Mouse (Mus musculus) liver, embryonic 15.5 days (tissue): ENCODE measurements around the gene Aco1. TPM values are rescaled to one million over a fixed set of nuclear protein-coding genes. Genes with fewer than 3 reads are reported as not detected.

ENCODE experiments used
- ATAC-seq: fragments of 200-750 bp; cut with Nextera tagmentation; 2 replicates; pipeline ENCODE4 v1.8.0; 2017; ENCODE audit warnings: moderate number of reproducible peaks, mild to moderate bottlenecking, moderate library complexity; ENCODE audit not compliant: insufficient read depth
- H3K27ac ChIP-seq: fragments of 300-500 bp; sonication (generic); replicated peaks from 2 replicates; pipeline ENCODE4 v1.5.1; 2015; ENCODE audit warnings: mild to moderate bottlenecking, inconsistent platforms
- H3K27me3 ChIP-seq: fragments of 300-500 bp; sonication (generic); 2 replicates; pipeline ENCODE4 v1.6.1; 2015; ENCODE audit warnings: mild to moderate bottlenecking, inconsistent platforms
- H3K36me3 ChIP-seq: fragments of 300-500 bp; sonication (generic); replicated peaks from 2 replicates; pipeline ENCODE4 v1.6.1; 2015; ENCODE audit warnings: moderate library complexity, mild to moderate bottlenecking, inconsistent platforms
- H3K4me1 ChIP-seq: fragments of 300-500 bp; sonication (generic); replicated peaks from 2 replicates; pipeline ENCODE4 v1.6.1; 2015; ENCODE audit warnings: inconsistent platforms
- H3K4me2 ChIP-seq: fragments of 300-500 bp; sonication (generic); 2 replicates; pipeline ENCODE4 v1.6.1; 2015; ENCODE audit warnings: moderate library complexity, mild to moderate bottlenecking, inconsistent platforms
- H3K4me3 ChIP-seq: fragments of 300-500 bp; sonication (generic); replicated peaks from 2 replicates; pipeline ENCODE4 v1.5.1; 2015; ENCODE audit warnings: mild to moderate bottlenecking, inconsistent platforms
- H3K9ac ChIP-seq: fragments of 300-500 bp; sonication (generic); 2 replicates; pipeline ENCODE4 v1.6.1; 2015; ENCODE audit warnings: moderate library complexity, mild to moderate bottlenecking, inconsistent platforms
- H3K9me3 ChIP-seq: fragments of 300-500 bp; sonication (generic); replicated peaks from 2 replicates; pipeline ENCODE4 v1.6.1; 2016; ENCODE audit warnings: inconsistent platforms
- WGBS: fragments of 180-500 bp; shearing (Covaris S2); methylation state at CpG from one replicate; pipeline ENCODE4 v1.1.7; 2015; ENCODE audit warnings: mixed read lengths; ENCODE audit not compliant: insufficient replicate concordance; 5-methylcytosine and 5-hydroxymethylcytosine counted together
- polyA plus RNA-seq: library from polyadenylated mRNA; unstranded; fragments of >200 nt; fragmentation: Nextera tagmentation; extraction: Ambion mirVana; gene quantifications from 2 replicates; pipeline ENCODE4 v1.2.1, GENCODE M21; 2015

Aco1 gene
- polyA plus RNA-seq, 1 experiment from 2014 or later: 34.1 TPM

DNA sequence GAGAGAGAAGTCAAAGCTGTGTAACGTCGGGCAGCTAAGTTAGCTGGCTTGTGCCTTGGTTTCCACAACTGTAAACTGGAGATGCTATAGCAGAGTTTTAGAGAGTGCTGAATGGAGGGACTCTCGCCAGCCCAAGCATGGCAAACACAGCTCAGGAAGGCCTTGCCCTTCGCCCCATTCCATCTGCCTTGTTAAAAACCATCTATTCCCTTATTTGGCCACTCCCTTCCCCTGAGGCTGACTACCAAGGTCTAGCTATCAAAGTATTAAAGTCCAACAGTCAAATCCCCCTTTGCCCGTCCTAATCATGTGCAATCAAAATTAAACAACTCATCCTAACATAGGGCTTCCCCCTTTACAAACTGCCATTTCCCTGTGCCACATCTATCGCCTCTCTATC is 40.9 kb downstream of the Aco1 start:
- Histone ChIP-seq H3K4me1 (peaks cover 10% of the 10 kb centered on the region; the same call in 1 of the 2 replicates), H3K4me2 (no peak overlapping the region), H3K27me3 (no peaks in the 10 kb centered on the region), H3K9me3 (no peaks in the 10 kb centered on the region), H3K4me3 (no peak overlapping the region), H3K36me3 (peaks cover 63% of the 10 kb centered on the region), H3K9ac (no peak overlapping the region), H3K27ac (no peak overlapping the region)
- WGBS: 72% methylated on average over 6 of the region's 6 CpGs
- no peak for ATAC-seq

- no peaks in the 10 kb centered on the region for H3K9me3 ChIP-seq
- 70% methylated on average over 5 of the region's 5 CpGs for WGBS
- peaks cover 69% of the 10 kb centered on the region for H3K36me3 ChIP-seq
- H3K4me3 ChIP-seq: no peak overlapping the region
- no peaks in the 10 kb centered on the region for H3K27me3 ChIP-seq
- H3K4me1 ChIP-seq: peaks cover 8% of the 10 kb centered on the region; the same call in 1 of the 2 replicates
- no peak overlapping the region for H3K9ac ChIP-seq
- no peak for ATAC-seq
- H3K27ac ChIP-seq: no peak overlapping the region
- no peak overlapping the region for H3K4me2 ChIP-seq
These were observed 41.6 kb downstream of the Aco1 start for GRCm38 (mm10) chr4:40184470-40184869.

GRCm38 (mm10) chr4:40187956-40188355 is 45.1 kb downstream of the Aco1 start:
- Histone ChIP-seq H3K27me3 (no peaks in the 10 kb centered on the region), H3K4me3 (no peak overlapping the region), H3K27ac (no peak overlapping the region), H3K9me3 (no peaks in the 10 kb centered on the region), H3K9ac (no peak overlapping the region), H3K4me1 (no peaks in the 10 kb centered on the region), H3K36me3 (peaks cover 67% of the 10 kb centered on the region), H3K4me2 (no peak overlapping the region)
- 79% methylated on average over 7 of the region's 7 CpGs for WGBS
- no peak for ATAC-seq

DNA sequence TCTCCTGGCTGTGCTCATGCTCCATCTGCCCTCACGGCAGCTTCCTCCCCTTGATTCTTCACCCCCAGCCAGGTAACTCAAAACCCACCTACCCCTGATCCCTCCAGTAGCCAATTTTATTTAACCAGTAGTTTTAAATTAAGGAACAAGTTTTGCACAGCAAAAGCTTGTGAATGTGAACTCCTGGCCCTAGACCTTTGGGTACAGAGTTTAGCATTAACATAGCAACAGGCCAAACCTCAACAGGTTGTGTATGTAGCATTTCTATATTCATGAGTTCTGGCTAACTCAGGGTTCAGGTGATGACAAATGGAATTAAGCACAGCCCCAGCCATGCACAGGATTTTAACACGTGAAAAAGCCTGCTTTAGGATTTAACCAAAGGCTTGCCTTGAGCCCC is 49.4 kb downstream of the Aco1 start:
- WGBS: 65% methylated on average over 2 of the region's 2 CpGs
- Histone ChIP-seq H3K9me3 (no peaks in the 10 kb centered on the region), H3K27me3 (no peaks in the 10 kb centered on the region), H3K27ac (no peak overlapping the region), H3K4me3 (no peak overlapping the region), H3K36me3 (peaks cover 58% of the 10 kb centered on the region), H3K9ac (no peak overlapping the region), H3K4me1 (no peaks in the 10 kb centered on the region), H3K4me2 (no peak overlapping the region)
- ATAC-seq: no peak

GRCm38 (mm10) chr4:40193461-40193860 is 50.6 kb downstream of the Aco1 start:
- Histone ChIP-seq H3K4me1 (no peaks in the 10 kb centered on the region), H3K9me3 (no peaks in the 10 kb centered on the region), H3K4me2 (no peak overlapping the region), H3K27ac (no peak overlapping the region), H3K4me3 (no peak overlapping the region), H3K27me3 (no peaks in the 10 kb centered on the region), H3K9ac (no peak overlapping the region), H3K36me3 (peaks cover 54% of the 10 kb centered on the region)
- 54% methylated on average over 9 of the region's 9 CpGs for WGBS
- no peak for ATAC-seq

DNA sequence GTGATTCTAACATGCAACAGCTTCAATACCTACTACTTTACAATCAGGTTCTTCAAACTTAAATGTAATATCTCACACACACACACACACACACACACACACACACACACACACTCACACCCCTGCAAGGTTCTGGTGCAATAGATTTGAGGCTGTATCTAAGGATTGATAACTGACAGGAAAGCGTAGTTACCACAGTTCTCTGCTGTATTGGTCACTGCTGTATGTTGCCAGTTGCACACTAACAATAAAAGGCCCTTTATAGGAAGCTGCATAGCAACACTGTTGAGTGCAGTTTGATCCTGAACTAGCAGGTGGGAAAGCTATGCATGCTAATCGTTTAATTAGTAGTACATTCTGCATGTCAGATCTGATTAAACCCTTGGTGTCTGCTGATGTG is 52.5 kb downstream of the Aco1 start:
- ATAC-seq: no peak
- Histone ChIP-seq H3K27ac (no peak overlapping the region), H3K4me1 (no peaks in the 10 kb centered on the region), H3K4me3 (no peak overlapping the region), H3K36me3 (peaks cover 45% of the 10 kb centered on the region), H3K9ac (no peak overlapping the region), H3K4me2 (no peak overlapping the region), H3K9me3 (no peaks in the 10 kb centered on the region), H3K27me3 (no peaks in the 10 kb centered on the region)
- 44% methylated on average over 2 of the region's 2 CpGs for WGBS

DNA sequence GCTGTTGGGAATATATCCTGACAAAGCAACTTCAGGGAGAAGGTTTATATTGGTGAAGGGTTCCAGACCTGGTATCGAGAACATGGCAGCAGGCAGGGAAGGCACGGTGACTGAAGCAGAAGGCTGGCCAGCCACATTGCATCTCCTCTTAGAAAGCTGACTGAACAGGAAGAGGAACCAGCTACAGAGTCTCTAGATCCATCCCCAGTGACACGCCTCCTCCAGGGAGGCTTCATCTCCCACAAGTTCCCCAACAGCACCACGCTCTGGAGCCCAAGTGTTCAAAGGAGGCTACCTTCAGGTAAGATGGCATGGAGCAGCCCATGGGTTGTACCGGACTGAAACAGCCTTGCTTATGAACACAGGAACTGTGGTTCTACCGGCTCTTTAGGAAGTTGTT is 59.3 kb downstream of the Aco1 start:
- H3K27me3 ChIP-seq: no peaks in the 10 kb centered on the region
- no peak overlapping the region for H3K9ac ChIP-seq
- H3K36me3 ChIP-seq: peaks cover 13% of the 10 kb centered on the region
- no peaks in the 10 kb centered on the region for H3K9me3 ChIP-seq
- H3K4me3 ChIP-seq: no peak overlapping the region
- ATAC-seq: no peak
- no peak overlapping the region for H3K4me2 ChIP-seq
- no peaks in the 10 kb centered on the region for H3K4me1 ChIP-seq
- WGBS: 55% methylated on average over 6 of the region's 6 CpGs
- no peak overlapping the region for H3K27ac ChIP-seq

DNA sequence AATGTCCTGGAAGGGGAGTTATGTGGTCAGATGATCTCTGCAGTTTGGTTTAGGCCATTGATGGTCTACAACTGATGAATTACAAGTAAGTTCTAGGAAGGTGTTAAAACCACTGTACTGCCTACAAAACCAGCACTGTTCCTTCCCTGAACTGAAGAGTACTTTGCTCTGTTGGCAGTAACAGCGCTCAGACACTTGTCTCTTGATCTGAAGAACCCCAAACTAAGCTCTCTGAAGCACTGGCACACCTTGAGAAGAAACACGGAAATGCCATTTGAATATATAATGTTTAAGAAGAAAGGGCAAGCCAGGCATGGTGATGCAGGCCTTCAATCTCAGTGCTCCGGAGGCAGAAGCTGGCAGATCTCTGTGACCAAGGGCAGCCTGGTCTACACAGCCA is 61.5 kb downstream of the Aco1 start:
- 65% methylated on average over 3 of the region's 3 CpGs for WGBS
- no peak for ATAC-seq

GRCm38 (mm10) chr4:40205231-40205903 is 62.5 kb downstream of the Aco1 start:
- Histone ChIP-seq H3K27me3 (no peaks in the 10 kb centered on the region), H3K9ac (no peak overlapping the region), H3K4me2 (no peak overlapping the region), H3K27ac (no peak overlapping the region), H3K9me3 (no peaks in the 10 kb centered on the region), H3K4me1 (no peaks in the 10 kb centered on the region), H3K4me3 (no peak overlapping the region), H3K36me3 (peaks cover 10% of the 10 kb centered on the region)
- ATAC-seq: no peak
- 77% methylated on average over 22 of the region's 22 CpGs for WGBS

More for the DNA sequence above, 61.5 kb downstream of the Aco1 start:
- Histone ChIP-seq H3K4me2 (no peak overlapping the region), H3K9me3 (no peaks in the 10 kb centered on the region), H3K36me3 (peaks cover 7% of the 10 kb centered on the region), H3K9ac (no peak overlapping the region), H3K4me3 (no peak overlapping the region), H3K27me3 (no peaks in the 10 kb centered on the region), H3K4me1 (no peaks in the 10 kb centered on the region), H3K27ac (no peak overlapping the region)

- Histone ChIP-seq H3K36me3 (peaks cover 15% of the 10 kb centered on the region), H3K4me2 (no peak overlapping the region), H3K27me3 (no peaks in the 10 kb centered on the region), H3K9ac (no peak overlapping the region), H3K4me3 (no peak overlapping the region), H3K27ac (no peak overlapping the region), H3K4me1 (no peaks in the 10 kb centered on the region), H3K9me3 (no peaks in the 10 kb centered on the region)
- ATAC-seq: no peak
- 75% methylated on average over 5 of the region's 5 CpGs for WGBS
These were observed 64.8 kb downstream of the Aco1 start for GRCm38 (mm10) chr4:40207701-40208100.

GRCm38 (mm10) chr4:40212177-40212576 is 69.3 kb downstream of the Aco1 start:
- Histone ChIP-seq H3K36me3 (peaks cover 18% of the 10 kb centered on the region; the same call in 1 of the 2 replicates), H3K4me2 (no peak overlapping the region), H3K9me3 (no peaks in the 10 kb centered on the region), H3K27me3 (no peaks in the 10 kb centered on the region), H3K9ac (no peak overlapping the region), H3K4me3 (no peak overlapping the region), H3K27ac (no peak overlapping the region), H3K4me1 (no peaks in the 10 kb centered on the region)
- no peak for ATAC-seq
- 56% methylated on average over 4 of the region's 6 CpGs for WGBS

- H3K27ac ChIP-seq: no peak overlapping the region
- H3K9me3 ChIP-seq: no peaks in the 10 kb centered on the region
- ATAC-seq: no peak
- H3K27me3 ChIP-seq: no peaks in the 10 kb centered on the region
- no peak overlapping the region for H3K9ac ChIP-seq
- 43% methylated on average over 3 of the region's 3 CpGs for WGBS
- peaks cover 9% of the 10 kb centered on the region; the same call in 1 of the 2 replicates for H3K36me3 ChIP-seq
- H3K4me1 ChIP-seq: no peaks in the 10 kb centered on the region
- H3K4me3 ChIP-seq: no peak overlapping the region
- H3K4me2 ChIP-seq: no peak overlapping the region
These were observed 75.0 kb downstream of the Aco1 start for GRCm38 (mm10) chr4:40217910-40218309.
